Mouse (Mus musculus) hematopoietic stem cell, adult 5-6 weeks (primary cell): Measurements from ENCODE around the gene Treml1. TPM values are rescaled to one million over a fixed set of nuclear protein-coding genes. Genes with fewer than 3 reads are reported as not detected.

Experiments used
- ATAC-seq, 2 experiments: fragments of 125-278 bp in 1 of 2; replicated peaks in 1 of 2; 2 replicates each; pipeline ENCODE4 v1.8.0; 2016 to 2017; ENCODE audit warnings: inconsistent platforms in 2 of 2, mild to moderate bottlenecking in 2 of 2, moderate number of reproducible peaks in 2 of 2, low read depth in 1 of 2, moderate TSS enrichment in 1 of 2; ENCODE audit not compliant: low FRiP score in 2 of 2, poor library complexity in 2 of 2, severe bottlenecking in 2 of 2, insufficient read depth in 1 of 2, low TSS enrichment in 1 of 2
- total RNA-seq: library from RNA; stranded (forward); fragments of 172-1452, 232-1000 nt; gene quantifications from 2 replicates; pipeline ENCODE4 v1.2.3, GENCODE M21; 2017

Gene Treml1
- total RNA-seq, result 0.63 and 2.7 TPM in 2 replicates

DNA sequence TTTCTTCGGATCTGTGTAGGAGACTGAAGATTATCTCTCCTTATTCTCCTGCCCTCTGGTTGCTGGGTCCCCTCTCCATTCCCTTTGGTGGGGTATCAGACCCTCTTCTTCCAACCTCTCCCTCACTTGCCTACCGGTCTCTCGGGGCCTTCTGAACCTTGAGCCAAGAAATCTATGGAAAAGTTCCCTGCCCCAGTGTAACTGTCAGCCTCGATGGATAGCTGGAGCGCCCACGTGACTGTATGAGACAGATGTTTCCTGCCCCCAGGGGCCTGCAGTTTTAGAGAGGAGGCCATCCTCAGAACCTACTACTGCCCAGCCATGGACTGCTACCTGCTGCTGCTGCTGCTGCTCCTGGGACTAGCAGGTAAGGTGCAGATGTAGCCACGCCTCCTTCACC lies at the start of gene Treml1:
TSS of gene Treml1 (plus strand) at position 301 of the 400 bp plus-strand sequence.
- no peak for ATAC-seq

DNA sequence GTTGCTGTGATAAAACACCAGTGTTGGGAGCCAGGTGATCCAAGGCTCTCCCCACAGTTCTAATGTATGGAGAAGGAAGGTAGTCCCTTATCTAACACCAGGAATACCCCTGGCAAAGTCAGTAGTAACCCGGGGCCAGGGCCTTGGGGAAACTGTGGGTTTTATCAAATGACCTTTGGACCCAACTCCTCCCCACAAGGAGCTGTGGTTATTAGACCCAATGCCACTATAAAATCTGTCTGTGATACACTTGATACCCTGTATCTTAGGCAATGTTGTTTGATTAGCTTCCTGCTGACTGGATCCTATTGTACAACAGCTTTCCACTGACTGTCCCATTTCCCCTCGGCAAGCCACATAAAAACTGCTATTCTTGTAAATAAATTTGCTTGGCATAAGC lies 47.6 kb upstream of the Treml1 start:
- ATAC-seq, result no peak

DNA sequence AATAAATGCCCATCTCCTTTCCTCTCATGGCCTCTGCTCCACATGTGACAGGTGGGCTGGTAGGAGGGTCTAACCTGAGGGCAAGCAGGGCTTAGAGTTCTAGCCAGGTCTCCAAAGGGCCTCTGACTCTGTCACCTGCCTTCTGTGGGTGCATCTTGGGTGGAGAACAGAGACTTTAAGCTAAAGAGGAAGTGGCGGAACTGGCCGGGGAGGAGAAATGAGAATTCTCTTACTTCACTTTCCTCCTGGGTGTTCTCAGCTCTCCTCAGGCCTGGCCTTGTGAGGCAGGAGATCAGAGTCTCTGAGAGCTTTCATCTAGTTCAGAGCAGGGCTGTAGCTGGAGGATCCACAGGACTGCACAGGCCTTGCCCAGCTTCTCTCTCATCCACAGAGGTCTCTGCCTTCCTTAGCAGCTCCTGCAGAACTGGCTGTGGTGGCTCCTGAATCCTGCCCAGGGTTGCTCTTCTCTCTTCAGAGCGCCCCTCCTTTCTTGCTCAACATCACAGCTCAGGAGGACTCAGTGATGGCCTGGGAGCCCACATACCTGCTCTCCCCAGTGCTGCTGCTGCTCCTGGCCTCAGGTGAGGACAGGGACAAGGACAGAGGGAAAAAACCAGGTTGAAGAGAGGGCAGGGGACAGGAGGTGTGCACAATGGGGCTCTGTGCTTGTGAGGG lies 43.7 kb upstream of the Treml1 start, which contains the start of gene B430306N03Rik:
TSS of gene B430306N03Rik (plus strand) at position 237 of the 675 bp plus-strand sequence.
- peak; percentile 65 to 67 for ATAC-seq

DNA sequence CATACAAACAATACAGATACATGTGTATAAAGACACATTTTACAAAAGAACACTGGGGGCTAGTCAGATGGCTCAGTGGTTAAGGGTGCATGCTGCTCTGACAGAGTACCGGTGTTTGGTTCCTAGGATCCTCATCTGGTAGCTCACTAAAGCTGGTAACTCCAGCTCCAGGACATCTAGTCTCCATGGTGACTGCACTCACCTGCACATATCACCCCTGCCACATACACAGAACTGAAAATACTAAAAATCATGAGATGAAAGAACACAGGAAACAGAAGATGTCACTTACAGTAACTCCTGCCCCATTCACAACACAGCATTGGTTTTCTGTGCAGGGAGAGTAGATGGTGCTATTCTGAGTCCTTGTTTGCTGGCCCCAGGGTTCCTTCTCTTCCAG lies 41.0 kb upstream of the Treml1 start:
- no peak for ATAC-seq

DNA sequence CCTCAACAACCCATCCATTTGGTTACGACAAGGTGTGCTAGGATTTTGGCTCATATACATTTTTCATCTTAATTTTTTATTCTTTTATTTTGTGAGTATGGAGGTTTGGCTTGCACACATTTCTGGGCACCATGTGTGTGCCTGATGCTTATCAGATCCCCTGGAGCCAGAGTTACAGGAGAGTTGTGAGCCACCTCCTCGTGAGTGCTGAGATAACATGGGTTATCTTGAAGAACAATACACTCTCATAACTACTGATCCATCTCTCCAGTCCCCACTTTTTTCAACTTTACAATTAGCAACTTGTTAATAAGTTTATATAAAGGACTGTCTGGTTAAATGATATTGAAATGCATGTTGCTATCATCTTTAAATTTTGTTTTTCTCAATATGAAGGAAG lies 38.4 kb upstream of the Treml1 start:
- ATAC-seq, result no peak

DNA sequence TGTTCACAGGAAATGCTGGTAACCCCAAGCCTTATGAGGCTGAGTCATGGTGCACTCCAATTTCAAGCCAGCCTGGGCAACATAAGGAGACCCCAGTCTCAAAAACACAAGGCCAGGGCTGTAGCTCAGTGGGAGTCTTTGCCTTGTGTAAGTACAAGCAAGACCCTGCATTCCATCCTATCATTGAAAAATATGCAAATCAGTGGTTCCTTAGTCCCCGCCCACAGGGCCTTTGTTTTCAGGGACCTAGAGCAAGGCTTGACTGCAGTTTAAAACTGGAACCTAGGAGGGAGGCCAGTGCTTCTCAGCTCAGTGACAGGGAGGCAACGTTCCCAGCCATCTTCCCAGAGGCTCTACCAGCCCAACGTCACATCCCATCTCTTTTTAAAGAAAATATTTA lies 36.5 kb upstream of the Treml1 start:
- ATAC-seq, result no peak

DNA sequence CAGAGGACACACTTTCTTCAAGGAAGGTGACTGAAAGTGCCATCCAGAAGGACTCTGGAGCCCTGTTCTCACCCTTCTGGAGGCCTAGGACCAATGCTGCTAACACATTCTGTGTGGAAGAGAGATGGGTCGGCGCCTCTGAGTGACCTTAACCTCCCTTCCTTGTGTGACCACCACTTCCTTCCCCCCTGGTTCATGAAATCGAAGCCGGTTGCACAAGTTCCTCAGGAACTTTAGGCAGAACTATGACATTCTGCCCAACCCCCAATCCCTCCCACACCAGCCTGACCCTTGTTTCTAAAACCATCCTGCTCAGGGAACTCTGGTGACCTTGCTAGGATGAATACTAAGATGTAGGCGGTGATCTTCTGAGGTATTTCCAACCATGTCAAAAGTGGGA lies 35.5 kb upstream of the Treml1 start:
- peak; percentile 67 to 81; a peak in 3 of 4 replicates for ATAC-seq

DNA sequence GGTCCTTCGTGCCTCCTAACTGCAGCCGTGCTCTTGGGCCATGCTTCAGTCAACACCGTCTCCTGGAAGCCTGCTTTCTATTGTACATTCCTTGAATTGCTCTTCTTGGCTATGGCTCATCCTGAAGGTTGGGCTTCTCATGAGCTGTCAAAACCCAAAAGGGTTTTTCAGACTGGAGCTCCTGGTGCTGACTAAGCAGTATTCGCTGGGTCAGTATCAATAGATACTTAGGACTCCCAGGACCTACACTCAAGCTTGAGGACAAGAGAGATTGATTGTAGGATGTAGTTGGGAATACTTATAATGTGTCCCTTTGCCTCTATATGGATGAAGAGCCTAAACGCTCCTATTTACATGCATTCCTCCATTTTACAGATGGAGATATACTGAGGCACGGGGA lies 34.6 kb upstream of the Treml1 start:
- ATAC-seq, result no peak

DNA sequence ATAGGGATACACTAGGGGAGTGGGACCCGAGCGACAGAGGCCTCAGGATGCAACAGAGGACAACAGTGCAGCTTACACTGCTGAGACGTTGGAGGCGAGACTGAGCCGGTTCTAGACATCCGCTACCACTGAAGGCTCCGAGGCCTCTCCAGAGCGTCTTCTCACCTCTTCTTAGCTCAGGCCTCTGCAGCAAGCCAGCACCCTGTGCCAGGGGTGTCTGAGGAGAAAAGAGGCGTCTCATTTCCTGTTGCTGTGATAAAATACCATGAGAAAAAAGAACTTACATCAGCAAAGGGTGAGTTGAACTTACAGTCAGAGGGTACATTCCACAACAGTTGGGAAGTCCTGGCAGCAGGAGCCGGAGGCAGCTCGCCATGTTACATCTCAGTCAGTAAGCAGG lies 34.1 kb upstream of the Treml1 start:
- no peak for ATAC-seq

DNA sequence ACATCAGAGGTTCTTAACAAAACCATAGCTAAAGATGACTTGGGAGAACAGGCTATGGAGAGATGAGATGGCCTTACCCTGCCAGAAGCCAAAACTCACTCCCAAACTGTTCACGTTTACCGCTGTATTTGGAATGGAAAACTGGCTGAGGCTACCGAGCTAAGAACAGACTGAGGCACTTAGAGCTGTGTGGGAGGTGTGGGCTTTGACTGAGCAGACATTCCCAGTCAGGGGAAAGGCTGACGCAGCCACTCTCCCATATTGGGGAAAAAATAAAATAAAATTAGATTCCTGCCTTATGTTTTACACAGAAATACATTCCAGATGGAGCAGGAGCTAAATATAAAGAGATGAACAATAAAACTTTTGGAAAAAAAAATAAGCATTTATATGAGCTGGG lies 33.1 kb upstream of the Treml1 start:
- ATAC-seq, result no peak

DNA sequence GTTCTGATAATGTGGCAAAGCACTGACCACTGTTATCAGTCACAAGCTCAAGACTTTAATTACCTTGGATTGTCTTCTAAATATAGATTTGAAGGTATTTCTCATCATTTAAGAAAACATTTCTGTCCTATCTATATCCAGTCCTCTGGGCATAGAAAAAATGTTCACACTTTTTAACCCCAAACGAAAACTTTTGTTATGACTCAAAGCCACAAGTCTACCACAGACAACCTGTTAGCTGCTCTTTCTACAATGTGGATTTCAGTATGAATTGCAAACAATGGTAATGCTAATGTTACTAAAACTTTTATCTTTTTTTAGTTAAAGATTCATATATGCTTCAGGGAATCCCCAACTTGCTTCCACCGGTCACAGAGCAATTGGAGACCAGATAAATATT lies 27.2 kb upstream of the Treml1 start:
- no peak for ATAC-seq

DNA sequence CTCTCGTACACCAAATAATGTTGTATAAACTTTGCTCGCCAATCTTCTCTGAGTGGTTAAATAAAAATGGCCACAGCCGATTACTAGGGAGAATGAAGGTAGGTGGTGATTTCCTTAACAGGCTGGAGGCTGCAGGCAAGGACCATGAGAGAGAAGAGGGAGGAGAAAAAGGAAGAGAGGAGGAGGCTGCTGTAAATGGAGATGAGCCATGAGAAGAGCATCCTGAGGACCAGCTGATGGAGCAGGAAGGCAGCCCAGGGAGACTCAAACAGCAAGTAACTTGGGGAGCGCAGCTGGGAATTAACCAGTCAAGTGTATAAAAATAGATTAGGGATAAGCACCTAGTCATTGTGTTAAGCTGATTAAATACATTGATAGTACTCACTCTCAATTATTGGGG lies 25.5 kb upstream of the Treml1 start:
- ATAC-seq, result no peak

DNA sequence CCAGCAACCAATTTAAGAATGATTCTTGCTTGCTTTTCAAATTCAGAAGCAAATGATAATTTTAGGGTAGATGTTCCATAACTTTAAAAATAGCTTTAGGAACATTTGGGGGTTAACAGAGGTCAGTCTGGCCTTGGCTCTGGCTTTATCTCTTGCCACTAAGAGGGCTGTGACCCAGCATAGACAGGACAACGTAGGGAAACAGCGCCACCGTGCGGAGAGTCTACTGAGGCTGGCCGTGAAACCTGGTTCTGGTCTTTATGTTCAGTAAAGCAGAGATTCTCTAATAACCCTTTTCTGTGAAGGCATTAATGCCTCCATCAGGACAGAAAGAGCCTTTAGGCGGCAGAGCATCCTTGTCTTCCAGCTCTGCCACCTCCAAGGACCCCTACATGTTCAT lies 22.9 kb upstream of the Treml1 start:
- ATAC-seq, result peak; percentile 77 to 92

DNA sequence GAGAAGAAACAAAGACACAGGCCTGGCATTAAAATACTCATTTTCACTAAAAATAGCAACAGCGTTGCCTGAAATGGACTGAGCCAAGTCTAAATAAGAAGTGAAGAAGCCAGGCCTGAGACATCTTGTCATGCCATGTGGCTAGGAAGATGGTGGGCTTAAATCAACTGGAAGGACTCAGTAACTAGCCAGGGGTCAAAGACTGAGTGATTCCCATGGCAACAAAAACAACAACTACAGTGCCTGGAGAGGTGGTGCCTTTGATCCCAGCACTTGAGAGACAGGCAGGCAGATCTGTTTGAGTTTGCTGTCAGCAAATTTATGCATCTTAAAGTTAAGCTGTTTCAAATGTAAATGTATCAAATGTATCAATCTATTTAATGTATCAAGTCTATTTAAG lies 19.4 kb upstream of the Treml1 start:
- no peak for ATAC-seq

DNA sequence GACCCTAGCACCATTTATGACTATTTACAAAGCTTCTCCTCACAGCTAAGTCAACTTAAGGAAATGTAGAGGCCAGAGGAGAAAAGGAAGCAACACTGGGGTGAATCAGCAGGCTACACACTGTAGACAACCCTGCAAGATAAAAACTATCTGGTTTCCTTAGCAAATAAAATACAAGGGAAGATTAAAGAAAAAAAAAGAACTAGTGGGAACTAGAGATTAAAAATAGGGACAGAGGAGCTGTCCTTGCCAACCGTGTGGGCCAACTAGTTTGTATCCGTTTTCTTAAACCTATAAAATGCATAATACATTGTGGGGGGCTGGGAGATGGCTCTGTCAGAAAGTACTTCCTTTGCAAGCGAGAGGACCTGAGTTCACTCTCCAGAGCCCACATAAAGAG lies 17.8 kb upstream of the Treml1 start:
- no peak for ATAC-seq

DNA sequence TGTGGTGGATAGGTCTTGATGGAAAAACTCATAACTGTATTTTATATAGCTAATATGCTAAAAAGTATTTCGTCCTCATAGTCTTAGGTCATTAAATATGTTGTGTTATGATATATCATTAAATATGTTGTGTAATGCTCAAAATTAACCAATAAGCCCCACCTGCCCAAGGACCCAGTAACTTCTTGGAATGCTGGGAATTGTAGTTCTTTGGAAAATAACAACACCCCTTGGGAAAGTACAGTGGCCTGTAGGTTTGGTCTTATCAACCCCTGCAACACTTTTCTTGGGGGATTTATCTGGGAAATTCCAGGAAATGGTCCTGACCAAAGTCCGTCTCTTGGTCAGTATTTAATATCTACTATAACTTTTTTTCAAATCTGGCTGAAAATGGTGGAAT lies 16.7 kb upstream of the Treml1 start:
- no peak for ATAC-seq

DNA sequence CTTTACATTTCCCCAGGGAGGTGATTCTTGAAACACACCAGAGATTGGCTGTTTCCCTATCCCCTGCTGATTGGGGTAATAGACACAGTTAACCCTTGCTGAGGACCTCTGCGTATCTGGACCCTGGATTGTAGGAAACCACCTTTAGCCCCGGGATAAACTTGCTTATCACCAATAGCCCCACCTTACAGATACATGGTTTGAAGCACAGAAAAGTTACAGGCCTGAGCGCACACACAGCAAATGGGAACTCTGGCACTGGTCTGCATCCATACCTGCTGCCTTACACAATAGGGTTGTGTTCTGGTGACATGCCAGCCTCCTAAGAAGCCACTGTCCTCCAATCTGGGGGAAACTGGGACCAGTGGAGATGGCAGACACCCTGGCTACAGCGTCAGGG lies 13.9 kb upstream of the Treml1 start:
- no peak for ATAC-seq

DNA sequence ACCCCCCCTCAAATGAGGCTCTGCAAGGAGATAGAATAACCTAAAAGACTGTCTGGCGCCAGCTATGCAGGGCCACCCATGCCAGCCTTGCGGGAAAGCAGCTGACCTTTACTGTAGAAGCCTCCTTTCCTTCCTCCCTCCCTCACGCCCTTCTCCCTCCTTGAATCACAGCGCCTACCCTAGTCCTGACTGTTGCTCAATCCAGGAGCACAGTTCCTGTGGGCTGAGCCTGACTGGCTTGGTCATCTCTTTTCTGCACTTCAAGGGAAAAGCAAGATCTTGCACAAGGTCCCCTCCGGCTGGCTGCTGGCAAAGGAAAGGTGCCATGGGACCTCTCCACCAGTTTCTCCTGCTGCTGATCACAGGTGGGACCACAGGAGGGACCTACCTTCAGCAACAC lies 13.5 kb upstream of the Treml1 start, which contains the start of gene Trem2:
TSS of gene Trem2 (plus strand) at position 171 of the 400 bp plus-strand sequence.
- ATAC-seq, result peak in 1 of 2 experiments; percentile 23; a peak in 1 of 4 replicates

DNA sequence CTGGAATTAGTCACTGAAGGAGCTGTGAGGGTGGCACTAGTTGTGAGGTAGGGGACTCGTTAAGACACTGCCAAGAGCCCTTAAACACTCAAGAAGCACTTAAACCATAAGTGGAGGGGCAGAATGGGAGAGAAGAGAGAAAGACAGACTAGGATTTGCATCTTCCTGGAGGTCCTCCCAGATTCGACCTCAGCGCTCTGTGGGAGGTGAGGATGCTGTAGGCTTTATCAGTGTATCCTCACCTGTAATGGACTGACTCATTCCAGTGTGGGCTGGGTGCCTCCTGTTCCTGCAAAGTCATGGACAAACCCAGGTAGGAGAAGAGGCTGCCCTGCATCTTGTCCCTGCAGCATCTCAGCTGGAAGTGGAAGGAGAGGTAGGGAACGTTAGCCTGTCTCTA lies 12.9 kb upstream of the Treml1 start:
- ATAC-seq, result peak in 1 of 2 experiments; percentile 5; a peak in 1 of 4 replicates
